Mouse (Mus musculus) bone marrow, adult 2 months (tissue): Measurements from ENCODE around the gene Clns1a.

Source experiments
- CTCF ChIP-seq: fragments of 200-500 bp; IDR thresholded peaks from 2 replicates; pipeline ENCODE4 v1.5.1; 2011; ENCODE audit warnings: low read length, control low read depth; ENCODE audit not compliant: control insufficient read depth, insufficient read depth
- POLR2A ChIP-seq: fragments of 200-500 bp; IDR thresholded peaks from 2 replicates; pipeline ENCODE4 v1.6.1; 2011; ENCODE audit warnings: low read depth, mild to moderate bottlenecking, control low read depth, low read length, borderline replicate concordance; ENCODE audit not compliant: control insufficient read depth

DNA sequence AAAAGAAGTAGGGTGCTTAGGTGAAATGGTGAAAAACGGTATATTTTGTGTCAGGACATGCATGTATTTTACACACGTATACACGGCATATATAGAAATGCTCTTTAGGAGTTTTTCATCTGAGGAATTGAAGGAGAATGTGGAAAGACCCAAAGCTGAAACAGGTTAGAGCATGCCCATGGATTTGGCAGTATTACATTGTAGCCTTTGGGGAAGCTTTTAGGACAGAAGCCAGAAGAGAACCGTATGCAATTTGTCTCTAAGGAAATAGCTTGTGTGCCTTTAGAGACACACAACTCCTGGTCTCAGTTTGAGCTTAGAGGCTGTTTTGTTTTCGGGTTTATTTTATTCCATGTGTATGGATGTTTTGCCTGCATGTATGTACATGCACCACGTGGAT is 4.7 kb downstream of the Clns1a start:
- TF ChIP-seq CTCF (no peak), POLR2A (no peak)
